Mouse (Mus musculus) stomach, postnatal 0 days (tissue): ENCODE measurements around the gene Clrn3. TPM values are rescaled to one million over a fixed set of nuclear protein-coding genes. Genes with fewer than 3 reads are reported as not detected.

ENCODE experiments used
- ATAC-seq: fragments of 200-750 bp; cut with Nextera tagmentation; 2 replicates; pipeline ENCODE4 v1.8.0; 2017; ENCODE audit not compliant: low FRiP score, low TSS enrichment
- DNase-seq: peaks from one replicate; pipeline ENCODE4 v3.0.0-alpha.2; 2016; ENCODE audit warnings: low spot score
- H3K27ac ChIP-seq: fragments of 300-500 bp; sonication (generic); replicated peaks from 2 replicates; pipeline ENCODE4 v1.5.1; 2014; ENCODE audit warnings: mild to moderate bottlenecking, control low read depth
- H3K27me3 ChIP-seq: fragments of 300-500 bp; sonication (generic); 2 replicates; pipeline ENCODE4 v1.6.1; 2014; ENCODE audit warnings: low read length; ENCODE audit not compliant: control insufficient read depth, insufficient read depth
- H3K36me3 ChIP-seq: fragments of 300-500 bp; sonication (generic); 2 replicates; pipeline ENCODE4 v1.6.1; 2014; ENCODE audit warnings: low read length, mixed read lengths; ENCODE audit not compliant: control insufficient read depth, insufficient read depth
- H3K4me1 ChIP-seq: fragments of 300-500 bp; sonication (generic); replicated peaks from 2 replicates; pipeline ENCODE4 v1.6.1; 2014; ENCODE audit warnings: antibody characterized with exemption; ENCODE audit not compliant: control insufficient read depth, insufficient read depth
- H3K4me2 ChIP-seq: fragments of 300-500 bp; sonication (generic); replicated peaks from 2 replicates; pipeline ENCODE4 v1.6.1; 2014; ENCODE audit warnings: low read depth, mild to moderate bottlenecking, control low read depth, moderate library complexity
- H3K4me3 ChIP-seq: fragments of 300-500 bp; sonication (generic); 2 replicates; pipeline ENCODE4 v1.5.1; 2014; ENCODE audit warnings: low read depth, low read length, control low read depth
- H3K9ac ChIP-seq: fragments of 300-500 bp; sonication (generic); 2 replicates; pipeline ENCODE4 v1.6.1; 2014; ENCODE audit warnings: mild to moderate bottlenecking, low read length, control low read depth, mixed read lengths
- H3K9me3 ChIP-seq: fragments of 300-500 bp; sonication (generic); 2 replicates; pipeline ENCODE4 v1.6.1; 2016; ENCODE audit warnings: low read length; ENCODE audit not compliant: control insufficient read depth
- CTCF ChIP-seq: IDR thresholded peaks from 2 replicates; pipeline ENCODE4 v1.5.1; 2016; ENCODE audit warnings: antibody characterized with exemption, low read depth, mild to moderate bottlenecking, moderate library complexity
- EP300 ChIP-seq: optimal IDR thresholded peaks from 2 replicates; pipeline ENCODE3; 2016; ENCODE audit warnings: antibody characterized with exemption
- WGBS: fragments of 180-500 bp; shearing (Covaris S2); extraction: QIAGEN DNeasy Blood & Tissue Kit; methylation state at CpG from one replicate; pipeline ENCODE4 v1.1.7; 2014; 5-methylcytosine and 5-hydroxymethylcytosine counted together
- polyA plus RNA-seq: library from polyadenylated mRNA; unstranded; fragments of >200 nt; fragmentation: Nextera tagmentation; extraction: Ambion mirVana; gene quantifications from 2 replicates; pipeline ENCODE4 v1.2.1, GENCODE M21; 2015

Gene Clrn3
- polyA plus RNA-seq, 1 experiment from 2014 or later, result 0.63 TPM

GRCm38 (mm10) chr7:135534548-135535189 lies 6.2 kb upstream of the Clrn3 start:
- Histone ChIP-seq H3K9ac (no peak overlapping the region), H3K27ac (no peak overlapping the region), H3K4me3 (no peak overlapping the region), H3K4me2 (no peak overlapping the region), H3K4me1 (no peaks in the 10 kb centered on the region), H3K9me3 (no peaks in the 10 kb centered on the region), H3K27me3 (no peaks in the 10 kb centered on the region), H3K36me3 (no peaks in the 10 kb centered on the region)
- DNase-seq (peak; percentile 18), ATAC-seq (peak; percentile 38; the same call in 1 of the 2 replicates)
- WGBS, result 34% methylated on average over 2 of the region's 2 CpGs
- no peak for TF ChIP-seq EP300
- TF ChIP-seq CTCF, result no peak

DNA sequence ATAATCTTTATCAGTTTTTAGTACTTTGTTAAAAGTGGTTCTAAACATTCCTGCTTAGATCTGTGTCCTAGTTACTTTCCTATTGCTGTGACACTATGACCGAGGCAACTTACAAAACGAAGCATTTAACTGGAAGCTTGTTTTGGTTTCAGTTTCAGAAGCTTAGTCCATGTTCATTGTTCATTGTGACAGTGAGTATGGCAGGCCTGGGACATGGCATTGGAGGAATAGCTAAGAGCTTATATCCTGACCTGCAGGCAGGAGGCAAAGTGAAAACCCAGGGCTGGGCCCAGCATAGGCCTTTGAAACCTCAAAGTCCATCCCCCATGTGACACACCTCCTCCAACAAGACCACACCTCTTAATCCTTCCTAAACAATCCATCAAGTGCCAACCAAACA lies 614 bp upstream of the Clrn3 start:
- no peak overlapping the region for H3K27ac ChIP-seq
- ATAC-seq, result no peak
- H3K4me3 ChIP-seq, result no peak overlapping the region
- TF ChIP-seq EP300 (no peak), CTCF (no peak)
- DNase-seq, result no peak
- no peaks in the 10 kb centered on the region for H3K36me3 ChIP-seq
- no peaks in the 10 kb centered on the region for H3K9me3 ChIP-seq
- H3K4me2 ChIP-seq, result no peak overlapping the region
- H3K27me3 ChIP-seq, result no peaks in the 10 kb centered on the region
- H3K4me1 ChIP-seq, result no peaks in the 10 kb centered on the region
- WGBS, result 75% methylated on average over 2 of the region's 2 CpGs
- H3K9ac ChIP-seq, result no peak overlapping the region

DNA sequence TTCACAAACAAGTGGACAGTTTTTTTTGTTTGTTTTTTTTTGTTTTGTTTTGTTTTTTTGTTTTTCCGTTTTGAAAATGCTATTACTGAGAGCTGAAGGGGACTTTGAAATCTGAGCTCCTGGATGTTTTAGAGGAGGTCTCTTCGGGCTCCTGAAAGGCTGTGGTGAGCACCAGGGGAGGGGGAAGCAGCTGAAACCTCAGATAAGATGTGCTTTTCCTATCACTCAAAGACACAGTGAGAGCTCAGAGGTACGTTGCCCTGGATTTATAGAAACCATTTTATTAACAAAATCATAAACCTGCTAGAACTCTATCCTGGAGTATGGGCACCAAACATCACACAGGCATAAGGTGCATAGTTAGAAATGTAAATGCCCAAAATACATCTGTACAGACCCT lies 1.3 kb downstream of the Clrn3 start:
- DNase-seq, result no peak
- TF ChIP-seq EP300 (no peak), CTCF (no peak)
- Histone ChIP-seq H3K36me3 (no peaks in the 10 kb centered on the region), H3K4me1 (no peaks in the 10 kb centered on the region), H3K4me3 (no peak overlapping the region), H3K27ac (no peak overlapping the region), H3K4me2 (no peak overlapping the region), H3K27me3 (no peaks in the 10 kb centered on the region), H3K9me3 (no peaks in the 10 kb centered on the region), H3K9ac (no peak overlapping the region)
- WGBS, result 53% methylated on average over 3 of the region's 3 CpGs
- no peak for ATAC-seq

DNA sequence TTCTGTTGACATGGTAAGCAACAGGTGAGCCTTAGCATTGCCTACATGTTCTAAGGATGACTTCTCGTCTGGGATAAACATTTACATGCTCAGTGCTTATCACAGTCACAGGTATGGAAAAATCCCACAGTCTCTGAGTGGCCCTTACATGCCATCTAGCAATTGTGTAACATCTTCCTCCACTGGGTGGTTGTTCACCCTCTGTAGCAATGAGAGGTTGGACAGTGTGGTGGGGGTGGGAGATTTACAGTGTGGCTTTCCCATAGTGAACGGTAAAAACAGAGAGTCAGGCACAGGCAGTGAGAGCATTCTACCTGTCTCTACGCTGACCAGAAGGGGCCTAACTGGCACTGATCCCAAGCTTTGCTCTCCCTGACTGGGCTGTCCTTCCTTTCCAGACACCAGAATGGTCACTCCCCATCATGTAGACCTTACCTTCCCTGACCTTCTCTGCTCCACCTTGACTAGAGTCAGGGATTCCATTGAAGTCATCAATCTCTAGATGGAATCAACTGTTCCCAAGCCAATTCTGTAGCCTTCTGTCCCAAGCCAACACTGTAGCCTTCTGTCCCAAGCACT lies 1.8 kb downstream of the Clrn3 start:
- no peak for TF ChIP-seq CTCF
- TF ChIP-seq EP300, result no peak
- H3K4me1 ChIP-seq, result no peaks in the 10 kb centered on the region
- H3K4me3 ChIP-seq, result no peak overlapping the region
- DNase-seq (no peak), ATAC-seq (no peak)
- H3K27ac ChIP-seq, result no peak overlapping the region
- WGBS, result 76% methylated on average over 3 of the region's 3 CpGs
- no peak overlapping the region for H3K9ac ChIP-seq
- H3K36me3 ChIP-seq, result no peaks in the 10 kb centered on the region
- H3K4me2 ChIP-seq, result no peak overlapping the region
- H3K9me3 ChIP-seq, result no peaks in the 10 kb centered on the region
- no peaks in the 10 kb centered on the region for H3K27me3 ChIP-seq

DNA sequence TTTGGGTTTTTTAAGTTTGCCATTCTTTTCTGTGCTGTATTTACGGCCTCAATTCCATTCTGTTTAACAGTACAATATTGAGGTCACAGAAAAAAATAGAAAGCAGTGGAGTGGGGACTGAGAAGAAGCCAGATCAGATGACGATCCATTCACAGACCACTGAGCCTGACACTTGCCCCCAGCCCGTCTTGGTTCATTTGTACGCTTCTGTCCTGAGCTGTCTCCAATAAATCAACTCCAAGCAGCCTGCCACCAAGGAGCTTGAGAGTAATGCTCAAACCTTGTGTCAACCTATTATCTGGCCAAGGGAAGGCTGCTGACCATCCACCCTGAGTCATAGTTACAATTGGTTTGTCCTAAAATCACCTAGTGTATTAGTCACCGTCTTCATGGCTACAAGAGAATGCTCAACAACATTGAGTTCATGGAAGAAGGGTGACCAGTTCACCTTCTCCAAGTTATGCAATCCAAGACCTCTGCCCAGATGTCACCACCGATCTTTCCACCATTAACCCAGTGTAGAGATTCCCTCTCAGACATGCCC lies 4.0 kb downstream of the Clrn3 start:
- no peak overlapping the region for H3K27ac ChIP-seq
- no peaks in the 10 kb centered on the region for H3K4me1 ChIP-seq
- no peak overlapping the region for H3K4me2 ChIP-seq
- H3K36me3 ChIP-seq, result no peaks in the 10 kb centered on the region
- DNase-seq, result no peak
- TF ChIP-seq EP300 (no peak), CTCF (no peak)
- H3K27me3 ChIP-seq, result no peaks in the 10 kb centered on the region
- no peak overlapping the region for H3K9ac ChIP-seq
- no peak for ATAC-seq
- WGBS, result 72% methylated on average over 6 of the region's 6 CpGs
- no peak overlapping the region for H3K4me3 ChIP-seq
- no peaks in the 10 kb centered on the region for H3K9me3 ChIP-seq

DNA sequence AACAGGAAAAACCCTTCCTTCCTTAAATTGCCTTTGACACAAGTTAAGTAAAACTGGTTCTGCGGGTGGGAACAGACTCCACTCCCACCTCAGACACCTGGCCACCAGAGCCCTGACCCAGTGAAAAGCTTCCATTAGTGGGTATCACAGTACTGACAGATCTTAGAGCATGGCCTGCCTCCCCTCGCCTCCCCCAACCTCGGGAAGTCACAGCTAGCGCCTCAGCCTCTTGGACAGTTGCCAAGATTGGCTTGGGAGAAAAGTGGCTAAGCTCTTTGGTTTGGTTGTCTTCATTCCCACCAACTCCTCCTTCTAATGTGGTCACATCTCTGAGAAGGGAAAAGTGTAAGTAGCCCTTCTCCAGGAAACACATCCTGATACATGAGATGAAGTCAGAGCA lies 4.5 kb downstream of the Clrn3 start:
- ATAC-seq (no peak), DNase-seq (no peak)
- Histone ChIP-seq H3K9me3 (no peaks in the 10 kb centered on the region), H3K4me3 (no peak overlapping the region), H3K27me3 (no peaks in the 10 kb centered on the region), H3K27ac (no peak overlapping the region), H3K4me1 (no peaks in the 10 kb centered on the region), H3K36me3 (no peaks in the 10 kb centered on the region), H3K9ac (no peak overlapping the region), H3K4me2 (no peak overlapping the region)
- no peak for TF ChIP-seq CTCF
- no peak for TF ChIP-seq EP300
- 22% methylated on average over 4 of the region's 4 CpGs for WGBS
